Mouse (Mus musculus): ENCODE measurements around the gene Nenf.

DNA sequence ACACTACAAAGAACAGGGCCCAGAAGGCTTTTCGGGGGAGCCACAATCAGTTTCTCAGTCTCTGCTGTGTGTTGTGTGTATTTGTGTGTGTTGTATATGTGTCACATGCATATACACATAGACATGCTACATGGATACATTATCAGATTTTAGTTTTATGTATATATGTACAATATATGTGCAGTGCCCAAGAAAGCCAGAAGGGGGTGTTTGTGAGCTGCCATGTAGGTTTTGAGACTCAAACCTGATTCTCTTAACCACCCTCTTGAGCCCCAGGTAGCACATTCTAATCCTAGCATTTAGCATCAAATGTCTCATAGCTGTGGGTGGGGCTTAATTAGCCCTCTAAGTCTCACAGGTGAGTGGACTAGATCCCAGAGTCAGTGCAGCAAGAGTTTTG lies 35.7 kb downstream of the Nenf start:
- TF ChIP-seq POLR2A (IDR thresholded peaks at IDR 0.05; ENCODE audit: control insufficient read depth, low read depth, low read length) (no peak), CTCF (IDR thresholded peaks at IDR 0.05; ENCODE audit: control insufficient read depth, insufficient read depth, insufficient replicate concordance, low read depth, low read length) (no peak)
